Mouse (Mus musculus): ENCODE measurements around the gene Robo2.

GRCm38 (mm10) chr16:73855821-73856220 lies 555.8 kb downstream of the Robo2 start:
- TF ChIP-seq POLR2A (IDR thresholded peaks at IDR 0.05; ENCODE audit: borderline replicate concordance, extremely low read depth, insufficient read depth, insufficient read length, poor library complexity, severe bottlenecking) (no peak), CTCF (IDR thresholded peaks at IDR 0.05; ENCODE audit: borderline replicate concordance, extremely low read depth, insufficient read depth, insufficient read length) (no peak)

All from brain, embryonic 14.5 days (tissue).